Mouse (Mus musculus) retina, postnatal 7 days (tissue): ENCODE results near the gene Pik3cd.
"Not testable (repeated sequence)": the region's sequence is repeated elsewhere in the genome, so short reads cannot be mapped to it uniquely, and the experiment has no call there.

Source experiments
- DNase-seq: peaks from one replicate; pipeline ENCODE4 v3.0.0-alpha.2; 2012; ENCODE audit warnings: low read depth, low spot score

Gene Pik3cd

DNA sequence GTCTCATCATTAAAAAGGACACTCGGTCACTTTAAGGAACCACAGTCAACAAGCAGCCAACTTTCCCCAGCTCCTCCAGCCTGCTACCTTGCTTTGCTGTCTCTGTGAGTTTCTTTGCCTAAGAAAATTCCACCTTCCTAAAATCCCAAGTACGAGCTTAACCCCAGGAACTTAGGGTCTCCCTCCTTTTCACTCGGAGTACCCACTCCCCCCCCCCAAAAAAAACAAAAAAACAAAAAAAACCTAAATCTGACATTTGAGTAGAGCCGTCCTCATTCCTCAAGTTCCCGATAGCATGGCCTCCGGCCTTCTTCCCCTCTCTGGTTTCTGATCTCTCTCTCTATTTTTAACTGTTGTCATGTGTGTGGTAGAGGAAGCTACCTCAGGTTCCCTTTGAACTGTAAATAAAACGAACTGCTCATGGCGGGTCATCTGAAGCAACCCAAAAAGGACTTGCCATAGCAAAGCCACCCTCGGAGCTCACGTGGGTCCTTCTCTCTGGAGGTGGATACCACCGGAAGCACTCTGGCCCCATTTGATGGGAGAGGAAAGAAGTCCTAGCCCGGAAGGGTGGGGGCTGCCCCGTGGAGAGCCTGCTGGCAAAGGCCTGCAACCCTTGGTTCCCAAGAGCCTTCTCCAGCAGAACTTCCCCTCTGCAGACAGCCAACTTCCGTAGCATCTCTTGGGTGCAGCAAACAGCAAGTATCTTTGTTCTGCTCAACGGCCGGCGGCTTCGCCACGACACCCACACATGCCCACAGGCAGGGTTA, at the start of gene Pik3cd:
Gene Pik3cd, minus strand, starts transcription at position 362 of the 770 bp plus-strand sequence.
- no peak for DNase-seq

DNA sequence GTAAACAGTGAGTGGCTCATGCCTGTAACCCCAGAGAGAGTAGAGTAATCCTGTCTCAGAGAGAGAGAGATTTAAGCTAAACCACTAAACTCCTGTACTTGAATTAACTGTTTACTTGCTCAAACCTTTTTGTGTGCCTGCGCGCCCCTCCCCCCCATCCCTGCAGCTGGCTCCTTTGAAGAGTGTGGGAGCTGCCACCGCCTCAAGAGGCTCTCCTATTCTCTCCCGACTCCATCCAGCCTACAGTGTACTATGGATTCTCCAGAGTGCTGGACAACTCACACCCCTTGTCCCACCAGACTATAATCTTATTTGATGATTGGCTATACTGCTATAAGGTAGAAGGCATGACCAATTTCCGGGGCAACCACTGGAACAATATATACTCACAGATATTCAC, 48.3 kb upstream of the Pik3cd start:
- no peak for DNase-seq

DNA sequence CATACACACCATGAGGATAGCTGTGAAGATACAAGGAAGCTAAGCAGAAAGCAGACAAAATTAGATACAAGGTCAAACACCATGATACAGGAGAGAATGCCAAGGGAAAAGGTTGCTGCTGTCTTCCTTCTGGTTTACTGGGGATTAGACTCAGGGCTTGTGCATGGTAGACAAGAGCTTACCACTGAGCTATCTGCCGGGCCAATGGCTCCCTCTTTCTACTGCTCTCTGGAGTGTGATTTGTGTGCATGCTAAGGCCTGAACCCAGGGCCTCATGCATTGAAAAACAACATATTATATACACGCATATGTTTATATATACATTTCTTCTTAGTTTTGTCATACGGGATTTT, 47.3 kb upstream of the Pik3cd start:
- not testable (repeated sequence) for DNase-seq

DNA sequence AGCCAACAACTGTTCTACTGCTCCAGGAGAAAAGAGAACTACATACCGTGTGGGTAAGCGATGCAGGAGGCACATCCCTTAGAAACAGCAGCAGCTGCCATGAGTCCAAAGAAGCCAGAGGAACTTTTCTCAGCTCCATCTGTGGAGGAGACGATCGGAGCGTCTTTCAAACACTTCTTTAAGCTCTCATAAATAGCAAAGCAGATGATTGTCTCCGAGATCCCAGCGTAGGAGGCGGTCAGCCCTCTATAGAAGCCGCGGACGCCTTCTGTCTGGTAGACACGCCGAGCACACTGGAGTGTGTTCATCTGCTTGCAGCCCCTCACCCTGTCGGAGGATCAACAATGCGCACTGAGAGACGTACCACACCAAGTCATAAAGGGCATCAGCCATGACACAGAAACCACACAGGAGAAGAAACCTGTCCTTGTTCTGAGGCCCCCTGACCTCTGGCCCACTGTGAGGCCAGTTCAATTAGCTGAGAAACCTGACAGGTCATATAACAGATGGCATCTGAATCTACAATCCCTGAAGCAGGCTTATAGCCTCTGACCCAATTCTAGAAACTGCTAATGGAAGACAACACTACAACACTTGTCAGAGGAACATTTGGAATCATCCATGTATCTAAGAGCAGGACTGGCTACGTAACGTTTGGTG, 46.8 kb upstream of the Pik3cd start:
- DNase-seq = peak; percentile 57

DNA sequence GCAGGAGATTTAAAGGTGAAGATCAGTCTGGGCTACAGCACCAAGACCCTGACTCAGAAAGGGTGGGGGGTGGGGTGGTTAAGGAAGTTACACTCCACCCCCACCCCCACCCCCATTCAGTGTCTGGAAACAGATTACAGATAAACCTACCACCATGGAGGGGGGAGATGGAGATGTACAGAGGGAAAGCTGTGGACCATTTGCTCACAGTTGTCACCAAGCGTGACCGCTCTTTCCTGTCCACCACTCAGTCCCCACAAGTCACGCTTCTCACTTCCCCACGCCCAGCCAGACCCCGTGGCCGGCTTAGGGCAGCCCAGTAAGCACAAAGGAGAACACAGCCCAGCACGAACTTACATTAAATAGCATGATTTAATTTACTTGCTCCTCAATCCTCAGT, 41.7 kb upstream of the Pik3cd start:
- no peak for DNase-seq

DNA sequence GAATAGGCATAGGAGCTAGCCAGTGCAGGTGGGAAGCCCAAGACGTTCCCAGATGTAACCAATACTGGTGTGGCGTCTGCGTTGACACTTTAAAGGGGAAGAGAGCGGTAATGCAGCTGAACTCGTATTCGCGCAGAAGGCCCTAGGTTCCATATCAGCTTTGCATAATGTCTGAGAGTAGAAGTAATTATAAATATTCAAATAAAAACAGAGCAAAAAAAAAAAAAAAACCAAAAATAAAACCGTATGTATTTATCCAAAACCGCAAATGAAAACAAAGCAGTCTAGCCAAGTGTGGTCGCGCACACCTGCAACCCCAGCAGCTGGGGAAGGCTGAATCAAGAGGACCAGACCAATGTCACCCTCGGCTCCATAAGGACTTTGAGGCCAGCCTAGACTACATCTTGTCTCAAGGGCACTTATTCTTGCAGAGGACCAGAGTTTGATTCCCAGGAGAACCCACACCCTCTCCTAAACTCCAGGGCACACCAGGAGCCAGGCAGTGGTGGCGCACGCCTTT, 39.7 kb upstream of the Pik3cd start:
- DNase-seq = no peak

DNA sequence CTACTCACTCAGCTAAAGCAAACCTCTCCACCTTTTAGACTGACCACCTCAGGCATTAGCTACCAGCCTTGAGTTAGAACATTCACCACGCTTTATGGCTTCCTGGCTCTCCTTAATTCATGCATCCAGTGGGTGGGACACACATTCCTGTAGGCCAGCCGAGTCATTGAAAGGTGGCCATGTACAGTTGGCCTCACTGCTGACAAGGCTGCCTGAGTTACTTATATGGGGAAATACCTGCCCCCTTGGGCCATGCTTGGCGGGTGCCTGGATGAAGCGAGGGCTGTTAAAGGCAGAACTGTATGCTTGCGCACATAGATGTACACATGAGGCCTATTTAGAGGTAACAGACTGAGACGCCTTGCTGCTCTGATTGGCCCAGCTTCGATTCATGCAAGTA, 37.9 kb upstream of the Pik3cd start:
- DNase-seq = no peak

DNA sequence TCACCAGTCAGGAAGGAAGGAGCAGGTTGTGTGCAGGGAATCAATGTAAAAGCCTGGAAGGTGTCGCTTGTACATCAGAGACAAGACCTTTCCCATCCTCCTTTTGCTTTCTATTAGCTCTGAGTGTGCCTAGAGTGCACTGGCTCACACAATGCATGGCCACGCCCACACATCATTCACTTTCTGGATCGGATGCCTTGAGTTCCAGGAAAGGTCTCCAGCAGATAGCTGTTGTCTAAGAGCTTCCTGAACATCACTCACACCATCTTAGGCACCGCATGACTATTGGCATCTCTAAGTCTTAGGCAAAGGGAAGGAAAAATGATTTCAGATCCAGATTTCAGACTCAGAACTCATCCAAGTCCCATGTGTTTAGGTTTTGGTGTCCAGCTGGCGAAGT, 37.1 kb upstream of the Pik3cd start:
- DNase-seq = no peak

DNA sequence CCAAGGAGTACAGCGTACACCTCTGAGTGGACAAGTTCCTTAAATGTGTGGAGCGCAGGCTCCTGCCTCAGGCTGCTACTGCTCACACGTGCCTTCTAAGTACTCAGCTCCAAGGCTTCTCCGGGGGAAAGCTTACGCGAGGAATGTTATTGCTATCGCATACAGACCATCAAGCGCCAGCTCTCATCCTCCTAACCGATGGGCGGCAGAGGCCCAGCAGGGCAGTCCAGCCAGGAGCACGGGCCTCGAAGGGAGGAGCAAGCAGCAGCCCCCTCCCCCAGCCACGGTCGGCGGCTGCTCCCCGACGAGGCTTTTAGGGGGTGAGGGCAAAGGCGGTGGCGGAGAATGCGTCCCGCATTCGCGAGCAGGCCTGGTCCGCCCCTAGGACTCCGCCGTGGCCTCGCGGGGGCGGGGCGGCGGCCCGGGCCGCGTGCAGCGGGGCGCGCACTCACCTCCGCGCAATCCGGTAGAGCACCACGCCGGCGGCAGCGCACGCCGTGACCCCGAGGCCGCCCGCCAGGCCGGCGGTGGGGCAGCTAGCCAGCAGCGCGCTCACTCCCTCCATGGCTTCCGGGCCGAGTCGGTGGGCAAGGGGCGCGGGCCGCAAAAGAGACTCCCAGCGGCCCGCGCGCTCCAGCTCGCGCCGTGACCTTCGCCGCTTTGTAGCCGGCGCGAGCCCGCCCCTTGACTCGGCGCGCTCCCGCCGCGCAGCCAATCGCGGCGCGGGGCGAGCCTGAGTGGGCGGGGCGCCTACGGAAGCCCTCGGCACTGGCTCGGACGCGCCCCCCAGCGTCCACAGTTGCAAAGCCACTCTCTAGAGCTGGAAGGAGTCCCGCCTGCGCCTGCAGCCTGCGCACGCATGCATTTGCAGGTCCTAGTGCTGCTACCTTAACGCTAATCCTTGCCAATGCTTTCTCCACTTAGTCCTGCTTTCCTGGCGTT, 35.3 kb upstream of the Pik3cd start, which contains the start of gene Tmem201:
Gene Tmem201, minus strand, starts transcription at position 662 of the 942 bp plus-strand sequence.
- DNase-seq = peak; percentile 93

DNA sequence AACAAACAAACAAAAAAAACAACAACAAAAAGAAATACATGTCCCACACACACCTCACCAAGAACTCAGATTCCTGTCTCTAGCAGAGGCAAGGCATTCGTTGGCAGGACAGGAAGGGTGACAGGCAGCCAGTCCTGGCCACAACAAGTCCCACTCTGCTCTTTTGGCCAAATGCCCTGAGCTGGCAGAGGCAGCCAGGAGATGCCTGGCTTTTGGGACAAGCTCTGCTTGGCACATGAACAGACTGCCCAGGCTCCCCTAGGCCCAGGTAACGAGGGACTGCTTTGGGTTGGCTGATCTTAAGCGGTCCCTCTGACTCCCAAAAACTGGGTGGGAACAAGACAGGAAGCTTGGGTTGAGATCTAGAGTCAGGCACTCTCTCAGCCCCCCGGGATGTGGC, 34.2 kb upstream of the Pik3cd start:
- DNase-seq = no peak

DNA sequence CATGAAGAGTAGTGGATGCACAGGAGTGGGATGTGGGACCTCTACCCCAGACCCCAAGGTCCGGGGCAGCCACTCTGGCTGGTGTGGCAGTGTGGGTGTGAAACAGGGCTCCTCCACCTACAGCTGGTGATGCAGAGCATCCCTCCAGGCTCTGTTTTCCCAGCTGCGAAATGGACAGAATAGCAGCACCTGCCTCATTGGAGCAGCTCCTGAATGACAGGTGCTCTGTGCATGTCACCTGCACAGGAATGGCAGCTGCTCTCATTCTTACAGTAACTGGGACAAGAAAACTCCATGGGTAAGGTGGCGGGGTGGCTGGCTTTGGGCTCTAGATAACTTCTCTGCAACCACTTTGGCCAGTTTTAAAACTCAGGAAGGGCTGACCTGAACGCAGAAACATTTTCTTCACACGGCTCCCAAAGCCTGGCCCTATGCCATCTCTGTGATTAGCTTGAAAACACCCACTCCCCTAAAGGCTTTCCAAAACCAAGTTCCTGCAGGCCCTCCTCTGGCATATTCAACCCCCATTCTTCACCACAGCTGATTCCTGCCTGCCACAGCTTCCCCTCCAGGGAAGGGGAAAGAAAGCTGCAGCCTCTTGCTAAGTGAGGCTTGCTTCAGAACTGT, 33.4 kb upstream of the Pik3cd start:
- DNase-seq = no peak

DNA sequence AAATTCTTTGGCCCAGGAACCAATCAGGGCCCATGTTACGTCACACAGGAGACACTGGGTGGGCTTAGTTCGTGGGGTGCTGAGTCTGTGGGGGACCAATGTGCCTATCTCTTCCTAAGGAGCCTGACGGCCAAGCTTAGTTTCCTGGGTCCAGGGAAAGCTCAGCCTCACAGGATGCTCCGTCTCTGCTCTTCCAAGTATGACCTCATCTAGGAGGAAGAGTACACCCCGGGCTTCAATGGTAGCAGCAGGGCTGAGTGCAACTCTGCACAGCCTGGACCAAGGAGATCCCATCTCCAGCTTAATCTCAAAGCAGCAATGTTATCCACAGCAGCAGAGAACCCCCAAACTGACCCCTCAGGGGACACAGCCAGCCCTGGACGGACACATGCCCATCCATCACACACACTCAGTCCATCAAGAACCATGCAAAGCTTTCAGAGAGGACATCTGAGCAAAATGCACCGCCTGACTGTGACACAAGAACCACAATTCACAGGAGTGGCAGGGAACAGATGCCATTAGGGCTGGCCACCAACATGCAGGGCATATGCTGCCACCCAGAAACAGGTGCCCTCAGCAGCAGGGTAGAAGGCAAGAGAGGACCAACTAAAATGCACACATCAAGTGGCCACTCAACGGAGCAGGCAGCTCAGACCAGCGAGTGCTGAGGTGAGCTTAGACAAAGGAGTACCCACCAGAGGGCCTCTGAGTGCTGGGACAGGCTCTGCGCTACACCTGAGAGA, 32.5 kb upstream of the Pik3cd start:
- DNase-seq = no peak

DNA sequence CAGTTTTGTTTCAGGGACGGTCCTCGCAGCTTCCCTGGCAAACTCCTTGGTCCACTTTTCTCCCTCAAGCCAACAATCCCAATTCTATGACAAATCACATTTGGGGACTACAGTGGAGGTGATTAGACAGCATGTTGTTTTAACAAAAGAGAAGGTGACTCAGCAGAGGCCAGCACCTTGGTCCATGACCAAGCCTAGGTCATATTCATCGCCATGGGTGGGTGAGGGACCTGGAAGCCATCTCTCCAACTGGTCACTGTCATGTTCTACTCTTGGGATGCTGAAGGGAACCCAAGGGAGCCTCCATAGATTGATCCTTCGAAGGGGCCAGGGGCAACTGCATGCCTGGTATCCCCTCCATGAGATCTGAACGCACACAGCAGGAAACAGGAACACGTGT, 31.9 kb upstream of the Pik3cd start:
- DNase-seq = no peak

DNA sequence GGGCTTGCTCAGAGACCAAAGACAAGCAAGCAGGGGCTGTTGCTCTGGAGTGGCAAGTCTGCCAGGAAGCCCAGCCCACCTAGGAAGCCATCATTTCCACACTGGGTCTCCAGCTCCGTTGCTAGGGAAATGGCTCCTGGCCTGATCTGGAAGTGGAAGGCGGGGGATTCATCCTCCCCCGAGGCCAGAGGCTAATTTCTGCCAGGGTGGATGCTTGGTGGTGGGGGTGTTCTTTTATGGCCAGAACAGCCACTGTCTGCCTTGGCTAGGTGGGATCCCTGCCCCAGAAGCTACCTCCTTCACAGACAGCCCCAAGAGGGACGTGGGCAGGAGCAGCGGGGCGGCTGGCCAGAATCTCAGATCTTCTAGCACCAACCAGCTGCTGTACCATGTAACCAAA, 31.4 kb upstream of the Pik3cd start:
- DNase-seq = no peak

DNA sequence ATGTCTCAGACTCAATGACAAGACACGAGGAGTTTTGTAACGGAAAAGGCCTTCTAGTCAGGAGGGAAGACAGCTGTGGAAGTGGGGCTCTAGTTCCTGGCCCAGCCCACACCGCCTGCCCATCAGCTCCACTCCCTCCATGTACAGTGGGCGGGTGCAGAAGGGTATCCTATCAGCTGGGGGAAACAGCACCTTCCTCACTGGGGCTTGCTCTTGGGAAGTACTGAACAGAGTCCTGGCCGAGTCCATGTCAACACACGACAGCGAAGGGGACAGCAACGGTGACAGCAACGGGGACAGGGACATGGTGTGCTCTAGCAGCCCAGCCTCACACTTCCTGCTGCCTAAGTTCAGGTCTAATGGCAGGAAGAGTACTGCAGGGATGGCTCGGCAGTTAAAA, 30.4 kb upstream of the Pik3cd start:
- DNase-seq = no peak

DNA sequence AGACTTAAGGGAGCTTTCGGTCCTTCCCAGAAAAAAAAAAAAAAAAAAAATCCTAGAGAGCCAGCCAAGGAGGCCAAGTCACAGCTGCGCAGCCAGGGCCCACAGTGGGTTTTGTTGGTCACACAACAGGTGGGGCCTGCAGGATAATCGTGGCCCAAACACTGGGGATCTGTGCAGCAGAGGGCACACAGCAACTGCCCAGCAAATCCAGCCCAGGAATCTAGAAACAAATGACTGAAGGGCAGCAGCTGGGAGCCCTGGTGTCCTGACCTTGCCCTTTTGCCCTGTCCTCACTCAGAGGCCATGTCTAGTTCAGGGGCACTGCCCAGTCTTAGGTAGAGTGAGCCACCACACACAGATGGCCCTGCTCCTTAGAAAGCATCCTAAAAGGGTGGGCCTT, 29.9 kb upstream of the Pik3cd start:
- no peak for DNase-seq

DNA sequence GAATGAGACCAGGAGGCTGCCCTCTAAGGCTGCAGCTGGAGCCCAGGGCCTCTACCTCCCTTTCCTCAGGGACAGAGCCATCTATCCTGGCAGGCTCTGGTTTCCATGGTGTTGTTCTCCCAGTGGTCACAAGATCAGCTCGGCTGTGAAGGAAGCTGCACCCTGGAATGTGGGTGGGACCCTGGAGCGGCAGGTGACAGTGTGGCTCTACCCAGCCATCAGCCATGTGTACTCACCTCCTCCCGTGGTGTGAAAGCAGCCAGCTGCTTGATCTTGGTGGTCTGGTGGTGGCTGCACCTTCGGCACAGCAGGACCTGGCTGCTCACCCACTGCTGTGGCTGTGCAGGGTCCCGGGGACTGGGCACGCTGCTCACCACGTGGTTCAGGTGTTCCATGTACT, 28.5 kb upstream of the Pik3cd start:
- DNase-seq = no peak

DNA sequence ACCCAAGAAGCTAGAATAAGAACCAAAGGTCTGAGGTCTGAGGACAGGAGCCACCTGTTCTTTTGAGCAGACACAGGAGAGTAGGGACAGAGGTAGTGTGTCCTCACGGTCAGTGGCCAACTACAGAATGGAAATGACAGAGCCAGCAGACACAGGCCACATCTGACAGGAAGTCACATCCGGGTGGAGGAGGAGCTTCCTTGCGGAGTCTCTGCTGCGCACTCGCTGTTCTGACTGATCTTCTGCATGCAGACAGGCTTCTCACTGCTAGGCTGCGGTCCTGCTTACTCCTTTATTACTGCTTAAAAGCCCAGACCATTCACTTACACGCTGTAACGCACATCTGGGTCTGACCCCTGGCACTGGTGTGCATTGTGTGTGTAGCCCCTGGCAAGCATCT, 26.4 kb upstream of the Pik3cd start:
- no peak for DNase-seq

DNA sequence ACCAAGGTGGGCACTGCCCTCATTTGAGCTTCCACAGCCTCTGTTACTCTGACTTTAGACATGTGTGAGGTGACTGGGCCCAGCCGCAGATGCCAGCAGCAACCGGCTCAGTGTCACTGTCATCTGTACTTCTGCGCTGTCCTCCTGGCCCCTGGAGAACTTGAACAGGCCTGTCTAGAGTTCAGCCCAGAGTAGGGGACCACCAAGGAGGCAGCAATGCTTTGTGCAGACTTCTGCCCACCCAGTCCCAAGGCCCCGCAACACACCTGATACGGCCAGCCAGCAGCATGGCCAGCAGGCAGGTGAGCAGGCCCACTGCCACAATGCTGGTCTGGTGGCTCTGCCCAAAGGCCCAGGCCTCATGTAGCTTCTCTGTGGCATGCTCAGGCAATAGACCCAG, 25.3 kb upstream of the Pik3cd start:
- no peak for DNase-seq

DNA sequence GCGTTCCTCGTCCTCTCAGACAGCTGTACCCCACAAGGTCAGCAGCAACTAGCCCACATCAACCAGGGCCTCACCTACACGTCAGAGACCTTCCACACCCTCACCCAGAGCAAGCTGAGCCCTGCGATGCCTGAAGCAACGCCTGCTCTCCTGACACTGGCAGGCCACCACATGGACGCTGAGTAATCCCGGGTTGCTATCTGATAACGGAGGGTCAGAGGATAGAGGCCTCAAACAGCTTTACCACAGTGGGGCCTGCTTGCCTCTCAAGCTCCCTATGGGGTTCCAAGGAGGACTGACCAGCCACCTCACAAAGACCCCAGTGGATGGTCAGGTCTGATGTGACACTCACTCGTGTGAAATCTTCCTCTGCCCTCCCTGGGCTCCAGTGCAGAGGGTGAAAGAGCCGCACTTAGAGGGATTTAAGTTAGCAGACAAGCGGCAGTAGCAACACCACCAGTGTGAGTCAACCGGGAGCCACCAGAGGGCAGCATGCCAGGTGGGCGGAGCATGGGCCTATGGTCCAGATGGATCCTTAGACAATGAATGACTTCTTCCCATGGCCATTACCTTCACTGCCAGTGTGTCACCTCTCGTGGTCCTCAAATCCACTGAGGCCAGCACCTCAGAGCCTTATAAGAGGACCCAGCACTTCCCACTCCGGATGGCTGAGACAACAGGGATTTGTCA, 23.4 kb upstream of the Pik3cd start:
- DNase-seq = peak; percentile 65
